Mouse (Mus musculus) stomach, postnatal 0 days (tissue): ENCODE measurements at regions not wholly inside any gene's neighbourhood (a gene's known extent, or its start where the extent isn't known, plus 50 kb on each side); places are given as distances from the start of the nearest gene placed in this dataset.

ENCODE experiments used
- ATAC-seq: fragments of 200-750 bp; cut with Nextera tagmentation; 2 replicates; pipeline ENCODE4 v1.8.0; 2017; ENCODE audit not compliant: low FRiP score, low TSS enrichment
- DNase-seq: peaks from one replicate; pipeline ENCODE4 v3.0.0-alpha.2; 2016; ENCODE audit warnings: low spot score
- H3K27ac ChIP-seq: fragments of 300-500 bp; sonication (generic); replicated peaks from 2 replicates; pipeline ENCODE4 v1.5.1; 2014; ENCODE audit warnings: mild to moderate bottlenecking, control low read depth
- H3K27me3 ChIP-seq: fragments of 300-500 bp; sonication (generic); 2 replicates; pipeline ENCODE4 v1.6.1; 2014; ENCODE audit warnings: low read length; ENCODE audit not compliant: control insufficient read depth, insufficient read depth
- H3K36me3 ChIP-seq: fragments of 300-500 bp; sonication (generic); 2 replicates; pipeline ENCODE4 v1.6.1; 2014; ENCODE audit warnings: low read length, mixed read lengths; ENCODE audit not compliant: control insufficient read depth, insufficient read depth
- H3K4me1 ChIP-seq: fragments of 300-500 bp; sonication (generic); replicated peaks from 2 replicates; pipeline ENCODE4 v1.6.1; 2014; ENCODE audit warnings: antibody characterized with exemption; ENCODE audit not compliant: control insufficient read depth, insufficient read depth
- H3K4me2 ChIP-seq: fragments of 300-500 bp; sonication (generic); replicated peaks from 2 replicates; pipeline ENCODE4 v1.6.1; 2014; ENCODE audit warnings: low read depth, mild to moderate bottlenecking, control low read depth, moderate library complexity
- H3K4me3 ChIP-seq: fragments of 300-500 bp; sonication (generic); 2 replicates; pipeline ENCODE4 v1.5.1; 2014; ENCODE audit warnings: low read depth, low read length, control low read depth
- H3K9ac ChIP-seq: fragments of 300-500 bp; sonication (generic); 2 replicates; pipeline ENCODE4 v1.6.1; 2014; ENCODE audit warnings: mild to moderate bottlenecking, low read length, control low read depth, mixed read lengths
- H3K9me3 ChIP-seq: fragments of 300-500 bp; sonication (generic); 2 replicates; pipeline ENCODE4 v1.6.1; 2016; ENCODE audit warnings: low read length; ENCODE audit not compliant: control insufficient read depth
- CTCF ChIP-seq: IDR thresholded peaks from 2 replicates; pipeline ENCODE4 v1.5.1; 2016; ENCODE audit warnings: antibody characterized with exemption, low read depth, mild to moderate bottlenecking, moderate library complexity
- EP300 ChIP-seq: optimal IDR thresholded peaks from 2 replicates; pipeline ENCODE3; 2016; ENCODE audit warnings: antibody characterized with exemption
- WGBS: fragments of 180-500 bp; shearing (Covaris S2); extraction: QIAGEN DNeasy Blood & Tissue Kit; methylation state at CpG from one replicate; pipeline ENCODE4 v1.1.7; 2014; 5-methylcytosine and 5-hydroxymethylcytosine counted together

- no peaks in the 10 kb centered on the region for H3K36me3 ChIP-seq
- H3K27ac ChIP-seq, result no peak overlapping the region
- WGBS, result 77% methylated on average over 7 of the region's 7 CpGs
- H3K4me1 ChIP-seq, result peaks cover 4% of the 10 kb centered on the region; the same call in 1 of the 2 replicates
- no peak overlapping the region for H3K4me3 ChIP-seq
- ATAC-seq (no peak), DNase-seq (no peak)
- H3K9me3 ChIP-seq, result no peaks in the 10 kb centered on the region
- H3K27me3 ChIP-seq, result no peaks in the 10 kb centered on the region
- H3K9ac ChIP-seq, result no peak overlapping the region
- no peak overlapping the region for H3K4me2 ChIP-seq
- no peak for TF ChIP-seq CTCF
- no peak for TF ChIP-seq EP300
Measured at GRCm38 (mm10) chr5:53384026-53384425, 81.9 kb upstream of the Rbpj start.

DNA sequence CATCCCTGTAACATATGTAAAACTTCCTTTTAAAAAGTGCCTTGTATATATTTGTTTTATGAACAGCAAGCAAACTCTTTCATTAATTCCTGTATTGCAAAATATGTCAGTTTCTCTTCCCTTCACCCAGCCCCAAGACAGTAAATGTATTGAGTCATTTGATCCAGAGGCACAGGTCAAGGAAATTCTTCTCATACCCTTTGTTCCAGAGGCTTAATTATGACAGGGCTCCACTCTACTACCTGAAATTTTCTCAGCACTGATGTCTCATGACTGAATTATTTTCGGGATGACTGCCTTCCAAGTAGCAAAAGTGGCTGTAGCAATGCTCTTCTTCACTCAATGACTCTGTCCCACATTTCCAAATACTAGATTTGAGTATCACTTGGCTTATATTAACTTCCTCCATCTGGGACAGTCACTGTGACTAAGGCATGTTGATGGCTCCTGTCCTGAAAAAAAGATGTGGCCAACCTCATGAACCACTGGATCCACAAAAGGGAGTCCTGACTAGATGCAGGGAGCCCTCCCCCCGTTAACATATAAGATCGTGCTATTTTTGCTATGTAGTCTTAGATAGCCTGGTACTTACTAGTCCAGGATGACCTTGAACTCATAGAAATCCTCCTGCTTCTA is 80.3 kb upstream of the Rbpj start:
- 85% methylated on average over 3 of the region's 3 CpGs for WGBS
- TF ChIP-seq EP300 (no peak), CTCF (no peak)
- no peaks in the 10 kb centered on the region for H3K36me3 ChIP-seq

DNA sequence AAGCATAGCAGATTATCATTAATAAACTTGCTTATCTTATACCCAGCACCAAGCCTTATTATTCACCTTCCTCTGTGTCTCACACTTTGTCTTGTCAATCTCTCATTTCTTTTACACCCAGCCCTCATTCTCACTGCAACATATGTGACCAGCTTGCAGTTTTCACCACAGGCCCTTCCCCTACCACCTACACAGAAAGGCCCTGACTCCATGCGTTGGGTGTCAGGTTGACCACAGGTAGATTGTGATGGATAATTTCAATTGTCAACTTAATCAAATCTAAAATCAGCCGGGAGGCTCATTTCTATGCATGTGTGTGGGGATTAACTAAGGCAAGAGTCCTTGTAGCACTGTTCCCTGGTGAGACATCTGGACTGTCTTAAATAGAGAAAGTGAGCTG is 72.4 kb upstream of the Rbpj start:
- TF ChIP-seq EP300 (no peak), CTCF (no peak)
- no peaks in the 10 kb centered on the region for H3K36me3 ChIP-seq
- H3K27me3 ChIP-seq, result no peaks in the 10 kb centered on the region
- no peak overlapping the region for H3K9ac ChIP-seq
- DNase-seq (no peak), ATAC-seq (no peak)
- no peaks in the 10 kb centered on the region for H3K4me1 ChIP-seq
- no peak overlapping the region for H3K27ac ChIP-seq
- H3K9me3 ChIP-seq, result no peaks in the 10 kb centered on the region
- no peak overlapping the region for H3K4me3 ChIP-seq
- H3K4me2 ChIP-seq, result no peak overlapping the region
- 82% methylated on average over 2 of the region's 2 CpGs for WGBS

More for the DNA sequence above, 80.3 kb upstream of the Rbpj start:
- DNase-seq (no peak), ATAC-seq (no peak)
- H3K4me1 ChIP-seq, result peaks cover 4% of the 10 kb centered on the region; the same call in 1 of the 2 replicates
- no peak overlapping the region for H3K27ac ChIP-seq
- H3K4me3 ChIP-seq, result no peak overlapping the region
- H3K4me2 ChIP-seq, result no peak overlapping the region
- H3K27me3 ChIP-seq, result no peaks in the 10 kb centered on the region
- H3K9ac ChIP-seq, result no peak overlapping the region
- H3K9me3 ChIP-seq, result no peaks in the 10 kb centered on the region

DNA sequence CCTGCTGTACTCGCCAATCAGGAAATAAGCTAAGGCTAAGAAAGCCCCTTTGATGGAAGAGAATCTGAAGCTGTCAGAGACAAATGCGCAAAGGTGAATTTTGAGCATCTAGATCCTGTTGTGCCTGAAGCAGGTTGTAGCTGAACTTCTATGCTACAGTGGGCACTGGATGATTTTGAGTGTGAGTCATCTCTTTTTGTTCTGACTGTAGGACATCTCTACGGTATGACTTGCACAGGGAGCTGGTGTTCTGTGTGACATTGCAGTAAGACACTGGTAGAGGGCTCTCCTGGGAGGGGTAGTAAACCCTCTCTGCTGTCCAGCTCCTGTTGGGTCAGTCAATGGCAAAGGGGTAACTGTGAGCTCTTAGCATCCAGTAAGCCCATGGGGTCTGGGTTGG is 71.4 kb upstream of the Rbpj start:
- no peaks in the 10 kb centered on the region for H3K9me3 ChIP-seq
- no peaks in the 10 kb centered on the region for H3K4me1 ChIP-seq
- ATAC-seq (no peak), DNase-seq (no peak)
- no peak overlapping the region for H3K9ac ChIP-seq
- no peak overlapping the region for H3K4me2 ChIP-seq
- H3K36me3 ChIP-seq, result no peaks in the 10 kb centered on the region
- H3K4me3 ChIP-seq, result no peak overlapping the region
- H3K27ac ChIP-seq, result no peak overlapping the region
- WGBS, result 87% methylated on average over 3 of the region's 3 CpGs
- TF ChIP-seq EP300 (no peak), CTCF (no peak)
- H3K27me3 ChIP-seq, result no peaks in the 10 kb centered on the region

- Histone ChIP-seq H3K4me3 (no peak overlapping the region), H3K4me2 (no peak overlapping the region), H3K27me3 (no peaks in the 10 kb centered on the region), H3K36me3 (no peaks in the 10 kb centered on the region), H3K4me1 (no peaks in the 10 kb centered on the region), H3K9ac (no peak overlapping the region), H3K9me3 (no peaks in the 10 kb centered on the region), H3K27ac (no peak overlapping the region)
- DNase-seq, result no peak
- no peak for ATAC-seq
- 83% methylated on average over 8 of the region's 8 CpGs for WGBS
- TF ChIP-seq CTCF, result no peak
- no peak for TF ChIP-seq EP300
Measured at GRCm38 (mm10) chr5:53398428-53399058, 67.4 kb upstream of the Rbpj start.

GRCm38 (mm10) chr5:53401093-53401492 is 64.9 kb upstream of the Rbpj start:
- Histone ChIP-seq H3K4me3 (no peak overlapping the region), H3K9ac (no peak overlapping the region), H3K9me3 (no peaks in the 10 kb centered on the region), H3K27me3 (no peaks in the 10 kb centered on the region), H3K36me3 (no peaks in the 10 kb centered on the region), H3K4me1 (no peaks in the 10 kb centered on the region), H3K27ac (no peak overlapping the region), H3K4me2 (no peak overlapping the region)
- no peak for DNase-seq
- no peak for ATAC-seq
- TF ChIP-seq CTCF (no peak), EP300 (no peak)
- WGBS, result 37% methylated on average over 4 of the region's 4 CpGs
